Mouse (Mus musculus) lung, postnatal 10 days (tissue): Measurements from ENCODE around the gene Rpf2.
A peak's percentile ranks its signal among the peaks of the same experiment; 100 is the strongest.

Experiments
- DNase-seq: peaks from one replicate; pipeline ENCODE4 v3.0.0; 2021

Gene Rpf2

GRCm38 (mm10) chr10:40246374-40247165, at the start of gene Rpf2:
Rpf2 (minus strand) TSS chr10:40247036.
- DNase-seq = peak; percentile 87

DNA sequence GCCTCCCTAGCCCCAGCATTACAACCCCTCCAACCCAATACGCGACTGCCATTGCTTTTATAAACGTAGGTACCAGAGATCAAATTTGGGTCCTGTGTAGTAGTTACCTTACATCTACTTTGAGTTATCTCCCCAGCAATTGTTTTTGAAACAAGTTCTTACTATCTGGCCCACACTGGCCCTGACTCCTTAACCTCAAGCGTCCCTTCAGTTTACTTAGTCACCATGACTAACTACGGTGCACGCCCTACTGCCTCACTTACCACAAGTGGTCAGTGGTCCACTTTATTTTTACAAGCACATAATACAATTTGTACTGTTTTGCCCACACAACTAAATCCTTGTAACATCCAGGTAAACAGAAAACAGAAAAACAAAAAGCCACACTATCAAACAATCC, 45.8 kb upstream of the Rpf2 start:
- DNase-seq = no peak

- DNase-seq = no peak
Measured at GRCm38 (mm10) chr10:40286767-40287166, 39.9 kb upstream of the Rpf2 start.

DNA sequence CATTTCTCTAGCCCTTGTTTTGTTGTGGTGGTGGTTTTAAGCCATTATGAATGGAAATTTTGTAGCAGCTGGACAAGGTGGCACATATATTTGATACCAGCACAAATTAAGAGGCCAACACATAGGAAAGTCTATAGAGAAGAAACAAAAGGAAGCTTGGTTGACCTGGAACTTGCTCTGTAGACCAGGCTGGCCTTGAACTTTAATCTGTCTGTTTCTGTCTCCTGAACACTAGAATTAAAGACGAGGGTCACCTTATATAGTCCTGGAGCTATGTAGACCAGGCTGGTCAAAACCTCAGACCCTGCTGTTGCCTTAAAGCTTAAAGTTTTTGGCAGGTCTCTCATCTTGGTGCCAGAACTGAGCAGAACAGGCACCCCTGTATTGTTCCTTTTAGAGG, 38.7 kb upstream of the Rpf2 start:
- DNase-seq = no peak

DNA sequence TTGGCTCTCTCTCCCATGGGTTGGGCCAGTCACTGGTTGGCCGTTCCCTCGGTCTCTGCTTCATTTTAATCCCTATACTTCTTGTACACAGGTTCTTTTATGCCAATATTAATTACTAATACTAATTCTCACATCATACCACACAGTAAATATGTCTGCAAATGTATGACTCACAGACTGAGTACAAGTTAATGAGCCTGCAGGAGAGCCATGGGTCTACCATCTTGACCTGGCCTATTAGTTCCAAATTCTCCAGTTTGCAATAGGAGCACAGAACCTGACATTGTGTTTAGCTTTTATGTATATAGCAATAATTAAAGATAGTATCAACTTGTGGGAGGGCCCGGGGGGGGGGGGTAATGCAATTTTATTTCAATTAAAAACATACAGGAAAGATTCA, 38.2 kb upstream of the Rpf2 start:
- DNase-seq = no peak

- no peak for DNase-seq
Measured at GRCm38 (mm10) chr10:40284179-40284831, 37.5 kb upstream of the Rpf2 start.

DNA sequence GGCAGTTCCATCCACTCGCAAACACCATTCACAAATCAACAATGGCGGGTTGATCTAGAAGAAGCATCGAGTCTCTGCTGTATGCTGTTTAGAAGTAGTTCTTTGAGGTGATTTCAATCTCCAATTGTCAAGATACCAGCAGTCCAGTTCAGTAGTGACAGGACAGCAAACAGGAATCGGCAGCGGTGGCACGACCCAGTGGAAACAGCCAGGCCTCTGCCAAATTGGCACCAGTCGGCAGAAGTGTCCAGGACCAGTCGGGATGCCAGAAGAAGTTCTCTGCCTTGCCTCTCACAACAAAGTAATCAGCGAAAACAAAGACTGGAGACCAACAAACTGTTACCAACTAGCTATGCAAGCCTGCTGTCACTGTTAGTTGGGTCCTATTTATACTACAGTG, 36.8 kb upstream of the Rpf2 start:
- no peak for DNase-seq

- no peak for DNase-seq
Measured at GRCm38 (mm10) chr10:40281565-40281964, 34.7 kb upstream of the Rpf2 start.

- DNase-seq = no peak
Measured at GRCm38 (mm10) chr10:40278317-40278716, 31.5 kb upstream of the Rpf2 start.

DNA sequence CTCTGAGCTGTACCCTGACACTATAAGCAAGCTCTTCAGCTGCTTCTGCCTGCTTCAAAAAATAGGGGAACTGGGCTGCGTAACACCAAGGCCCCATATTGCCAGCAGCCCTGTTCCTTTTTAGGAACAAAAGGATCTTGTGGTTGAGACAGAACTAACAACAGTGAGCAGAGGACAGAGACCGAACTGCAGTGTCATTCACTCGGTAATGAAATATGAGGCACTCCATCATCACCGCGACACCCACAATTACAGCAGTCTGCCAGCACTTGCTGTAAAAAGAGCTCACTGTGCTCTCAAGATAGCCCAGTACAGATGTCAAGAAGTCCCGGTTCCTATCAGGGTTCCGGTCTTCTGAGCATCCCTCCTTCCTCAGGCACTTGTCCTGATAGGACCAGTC, 29.2 kb upstream of the Rpf2 start:
- no peak for DNase-seq

DNA sequence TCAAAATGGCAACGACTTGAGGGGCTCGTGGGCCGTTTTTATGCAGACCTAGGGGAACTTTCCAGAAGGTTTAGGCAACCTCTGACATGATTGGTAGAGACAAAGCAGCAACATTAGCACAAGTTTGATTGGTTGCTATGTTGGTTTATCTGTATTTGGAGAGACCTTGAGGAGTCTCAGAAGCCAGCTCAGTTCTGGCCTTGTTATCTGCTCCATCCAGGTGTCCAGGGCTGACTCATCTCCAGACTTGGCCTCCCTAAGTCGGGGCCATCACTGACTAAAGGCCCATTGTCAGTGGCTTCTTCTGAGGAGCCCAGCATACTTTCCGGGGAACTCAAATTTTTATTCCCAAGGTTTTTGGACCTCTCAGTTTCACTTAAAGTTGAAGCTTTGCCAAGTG, 27.1 kb upstream of the Rpf2 start:
- DNase-seq = no peak

DNA sequence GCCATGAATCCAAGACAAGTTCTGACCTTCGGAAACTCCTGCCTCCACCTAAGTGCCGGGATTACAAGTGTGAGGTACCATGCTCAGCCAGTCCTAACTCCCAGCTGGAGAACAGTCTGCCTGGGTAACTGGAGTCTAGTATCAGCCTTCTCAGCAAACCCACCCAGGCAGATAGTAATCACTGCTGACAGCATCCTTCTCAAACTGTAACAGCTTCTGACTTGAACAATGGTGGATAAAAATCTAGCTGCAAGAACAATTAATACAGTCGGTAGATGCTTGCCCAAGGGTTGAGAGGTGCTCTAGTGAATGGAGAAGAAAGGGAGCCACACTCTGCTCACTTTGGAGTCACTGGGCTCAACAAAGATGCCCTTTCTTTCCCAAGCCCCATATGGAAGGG, 24.4 kb upstream of the Rpf2 start:
- DNase-seq = no peak

GRCm38 (mm10) chr10:40264920-40265319, 18.1 kb upstream of the Rpf2 start:
- DNase-seq = no peak

GRCm38 (mm10) chr10:40263691-40264090, 16.9 kb upstream of the Rpf2 start:
- no peak for DNase-seq

DNA sequence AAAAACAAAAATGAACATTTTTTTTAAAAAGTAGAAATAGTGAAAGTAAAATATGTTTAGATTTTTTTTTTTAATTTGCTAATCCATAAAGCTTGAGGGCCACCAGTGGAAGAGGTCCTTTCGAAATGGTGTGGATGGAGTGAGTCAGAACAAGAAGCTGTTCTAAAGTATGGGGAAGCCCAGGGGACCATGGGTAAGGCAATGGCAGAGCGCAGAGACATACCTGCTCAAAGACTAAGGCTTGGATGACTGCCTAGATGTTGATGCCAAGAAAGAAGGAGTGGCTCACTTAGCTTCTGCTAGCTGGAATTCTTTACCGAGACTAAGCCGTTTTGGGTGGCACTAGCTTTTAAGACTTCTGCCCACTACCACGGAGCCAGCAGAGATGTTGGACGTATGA, 15.4 kb upstream of the Rpf2 start:
- no peak for DNase-seq

GRCm38 (mm10) chr10:40260305-40260704, 13.5 kb upstream of the Rpf2 start:
- DNase-seq = no peak

- DNase-seq = no peak
Measured at GRCm38 (mm10) chr10:40259542-40259941, 12.7 kb upstream of the Rpf2 start.

DNA sequence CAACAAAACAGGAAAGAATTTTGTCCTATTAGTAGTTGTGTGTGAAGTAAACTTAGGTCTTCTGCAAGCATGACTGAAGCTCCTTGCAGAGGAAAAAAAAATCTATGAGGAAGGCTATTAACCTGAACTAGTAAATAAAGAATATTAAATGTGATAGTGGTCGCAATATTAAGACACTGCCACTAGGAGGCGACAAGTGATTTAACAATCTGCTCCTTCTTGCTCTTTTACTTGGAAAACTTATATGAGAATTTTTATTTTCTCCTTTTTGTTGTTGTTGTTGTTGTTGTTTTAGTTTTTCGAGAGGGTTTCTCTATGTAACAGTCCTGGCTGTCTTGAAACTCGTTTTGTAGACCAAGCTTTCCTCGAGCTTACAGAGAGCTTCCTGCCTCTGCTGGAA, 12.1 kb upstream of the Rpf2 start:
- peak; percentile 73 for DNase-seq

- peak; percentile 84 for DNase-seq
Measured at GRCm38 (mm10) chr10:40258401-40258966, 11.6 kb upstream of the Rpf2 start.

GRCm38 (mm10) chr10:40257414-40258255, 10.8 kb upstream of the Rpf2 start, which contains the start of gene Gtf3c6:
Gtf3c6 (minus strand) TSS chr10:40258108.
- DNase-seq = peak; percentile 96

GRCm38 (mm10) chr10:40256716-40257115, 9.9 kb upstream of the Rpf2 start:
- DNase-seq = peak; percentile 73

DNA sequence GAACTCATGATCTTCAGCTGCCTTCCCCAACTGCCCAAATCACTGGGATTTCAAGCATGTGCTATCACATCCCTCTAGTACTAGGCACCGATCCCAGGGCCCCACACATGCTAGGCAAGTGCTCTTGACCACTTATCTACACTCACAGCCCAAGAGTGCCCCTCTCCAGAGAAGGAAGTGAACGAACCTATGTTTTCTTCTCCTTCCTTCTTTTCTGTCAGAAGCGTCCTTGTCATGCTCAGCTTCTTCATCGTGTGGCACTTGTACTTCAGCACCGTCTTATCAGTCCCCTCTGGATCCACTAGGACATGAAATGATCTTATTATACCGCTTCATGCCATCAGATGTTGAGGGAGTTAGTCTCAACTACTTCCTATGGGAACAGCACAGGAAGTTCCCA, 4.1 kb upstream of the Rpf2 start:
- no peak for DNase-seq

GRCm38 (mm10) chr10:40249625-40250024, 2.8 kb upstream of the Rpf2 start:
- no peak for DNase-seq
